Mouse (Mus musculus) 416B (cell line): Measurements from ENCODE around the gene Arsa.

Source experiments
- DNase-seq: peaks from one replicate; pipeline ENCODE4 v3.0.0; 2011; ENCODE audit warnings: low read depth

The Arsa gene

GRCm38 (mm10) chr15:89453865-89454478 lies 23.3 kb downstream of the Arsa start, which contains the start of gene Mapk8ip2:
Gene Mapk8ip2, plus strand, starts transcription at chr15:89453913.
- no peak for DNase-seq

- peak; percentile 55 for DNase-seq
These were observed 24.0 kb downstream of the Arsa start for GRCm38 (mm10) chr15:89452906-89453864.

GRCm38 (mm10) chr15:89442486-89443070 lies 34.6 kb downstream of the Arsa start:
- peak; percentile 39 for DNase-seq

GRCm38 (mm10) chr15:89435878-89436277 lies 41.3 kb downstream of the Arsa start:
- peak; percentile 88 for DNase-seq

GRCm38 (mm10) chr15:89434136-89434535 lies 43.1 kb downstream of the Arsa start:
- no peak for DNase-seq

- no peak for DNase-seq
These were observed 44.3 kb downstream of the Arsa start for GRCm38 (mm10) chr15:89432946-89433345.

- no peak for DNase-seq
These were observed 45.4 kb downstream of the Arsa start for GRCm38 (mm10) chr15:89431806-89432205.

- no peak for DNase-seq
These were observed 46.0 kb downstream of the Arsa start for GRCm38 (mm10) chr15:89431271-89431670.

- peak; percentile 52 for DNase-seq
These were observed 46.5 kb downstream of the Arsa start for GRCm38 (mm10) chr15:89430771-89431170.

- DNase-seq, result peak; percentile 68
These were observed 46.9 kb downstream of the Arsa start for GRCm38 (mm10) chr15:89430341-89430740.

- peak; percentile 99 for DNase-seq
These were observed 47.6 kb downstream of the Arsa start, which contains the start of the genes C730034F03Rik, Gm44502 and Chkb for GRCm38 (mm10) chr15:89429352-89430221. Gene C730034F03Rik, plus strand, starts transcription at chr15:89429589. Gene Gm44502, minus strand, starts transcription at chr15:89429696. Gene Chkb, minus strand, starts transcription at chr15:89429908.

GRCm38 (mm10) chr15:89428821-89429351 lies 48.3 kb downstream of the Arsa start:
- no peak for DNase-seq

GRCm38 (mm10) chr15:89428136-89428790 lies 49.0 kb downstream of the Arsa start:
- no peak for DNase-seq

- DNase-seq, result no peak
These were observed 50.5 kb downstream of the Arsa start for GRCm38 (mm10) chr15:89426716-89427115.

- DNase-seq, result no peak
These were observed 51.5 kb downstream of the Arsa start, which contains the start of gene Cpt1b for GRCm38 (mm10) chr15:89425711-89426121. Gene Cpt1b, minus strand, starts transcription at chr15:89425863.

GRCm38 (mm10) chr15:89424621-89425020 lies 52.6 kb downstream of the Arsa start:
- DNase-seq, result no peak
